Mouse (Mus musculus): ENCODE measurements at regions not wholly inside any gene's neighbourhood (a gene's known extent, or its start where the extent isn't known, plus 50 kb on each side); places are given as distances from the start of the nearest gene placed in this dataset.

GRCm38 (mm10) chr5:64527962-64528361 lies 275.2 kb upstream of the Klf3 start:
- DNase-seq = no peak
- intact Hi-C loops (cut with DNase I) = no loop called here

GRCm38 (mm10) chr5:64534371-64534770 lies 268.8 kb upstream of the Klf3 start:
- DNase-seq = no peak
- intact Hi-C loops (cut with DNase I) = no loop called here

- intact Hi-C loops (cut with DNase I) = no loop called here
- DNase-seq = no peak
These were observed 268.2 kb upstream of the Klf3 start for GRCm38 (mm10) chr5:64534947-64535346.

GRCm38 (mm10) chr5:64535546-64535945 lies 267.6 kb upstream of the Klf3 start:
- no peak for DNase-seq
- intact Hi-C loops (cut with DNase I) = no loop called here

- peak; percentile 37 to 38 for DNase-seq
- intact Hi-C loops (cut with DNase I) = no loop called here
These were observed 266.6 kb upstream of the Klf3 start for GRCm38 (mm10) chr5:64536393-64537112.

GRCm38 (mm10) chr5:64537113-64537780 lies 265.9 kb upstream of the Klf3 start:
- no peak for DNase-seq
- intact Hi-C loops (cut with DNase I) = no loop called here

GRCm38 (mm10) chr5:64541765-64542164 lies 261.4 kb upstream of the Klf3 start:
- intact Hi-C loops (cut with DNase I) = no loop called here
- DNase-seq = no peak

- intact Hi-C loops (cut with DNase I) = no loop called here
- no peak for DNase-seq
These were observed 247.3 kb upstream of the Klf3 start for GRCm38 (mm10) chr5:64555931-64556330.

GRCm38 (mm10) chr5:64566451-64567390 lies 236.5 kb upstream of the Klf3 start:
- intact Hi-C loops (cut with DNase I) = no loop called here

GRCm38 (mm10) chr5:64567813-64568212 lies 235.4 kb upstream of the Klf3 start:
- no peak for DNase-seq
- intact Hi-C loops (cut with DNase I) = no loop called here

More at GRCm38 (mm10) chr5:64566451-64567390, 236.5 kb upstream of the Klf3 start:
- DNase-seq = no peak

GRCm38 (mm10) chr5:64568294-64568693 lies 234.9 kb upstream of the Klf3 start:
- no peak for DNase-seq
- intact Hi-C loops (cut with DNase I) = no loop called here

GRCm38 (mm10) chr5:64574386-64574785 lies 228.8 kb upstream of the Klf3 start:
- DNase-seq = no peak
- intact Hi-C loops (cut with DNase I) = no loop called here

- peak; percentile 60 to 61 for DNase-seq
- intact Hi-C loops (cut with DNase I) = no loop called here
These were observed 227.3 kb upstream of the Klf3 start for GRCm38 (mm10) chr5:64575896-64576295.

GRCm38 (mm10) chr5:64576426-64577262 lies 226.5 kb upstream of the Klf3 start:
- intact Hi-C loops (cut with DNase I) = no loop called here

GRCm38 (mm10) chr5:64577424-64577823 lies 225.8 kb upstream of the Klf3 start:
- intact Hi-C loops (cut with DNase I) = no loop called here
- no peak for DNase-seq

More at GRCm38 (mm10) chr5:64576426-64577262, 226.5 kb upstream of the Klf3 start:
- DNase-seq = peak in 1 of 2 experiments; percentile 44

- DNase-seq = no peak
- intact Hi-C loops (cut with DNase I) = loop anchor here (2.0 kb wide), 1 partner anchor 72 kb away; no protein-coding TSS in a partner anchor
These were observed 224.7 kb upstream of the Klf3 start for GRCm38 (mm10) chr5:64578536-64578935.

- intact Hi-C loops (cut with DNase I) = loop anchor here (2.0 kb wide), 1 partner anchor 72 kb away; no protein-coding TSS in a partner anchor
- no peak for DNase-seq
These were observed 224.1 kb upstream of the Klf3 start for GRCm38 (mm10) chr5:64579086-64579485.

GRCm38 (mm10) chr5:64579494-64580339 lies 223.5 kb upstream of the Klf3 start:
- peak; percentile 70 to 74 for DNase-seq
- intact Hi-C loops (cut with DNase I) = loop anchor here (2.0 kb wide), 3 partner anchors 73 to 233 kb away; no protein-coding TSS in a partner anchor

- intact Hi-C loops (cut with DNase I) = loop anchor here (2.0 kb wide), 2 partner anchors 122 to 232 kb away; no protein-coding TSS in a partner anchor
These were observed 222.9 kb upstream of the Klf3 start for GRCm38 (mm10) chr5:64580340-64580723.

More at GRCm38 (mm10) chr5:64580340-64580723, 222.9 kb upstream of the Klf3 start:
- no peak for DNase-seq
